Mouse (Mus musculus): Measurements from ENCODE around the gene Klhdc7b.
"Not testable (repeated sequence)": the region's sequence is repeated elsewhere in the genome, so short reads cannot be mapped to it uniquely, and the experiment has no call there.

Gene Klhdc7b

DNA sequence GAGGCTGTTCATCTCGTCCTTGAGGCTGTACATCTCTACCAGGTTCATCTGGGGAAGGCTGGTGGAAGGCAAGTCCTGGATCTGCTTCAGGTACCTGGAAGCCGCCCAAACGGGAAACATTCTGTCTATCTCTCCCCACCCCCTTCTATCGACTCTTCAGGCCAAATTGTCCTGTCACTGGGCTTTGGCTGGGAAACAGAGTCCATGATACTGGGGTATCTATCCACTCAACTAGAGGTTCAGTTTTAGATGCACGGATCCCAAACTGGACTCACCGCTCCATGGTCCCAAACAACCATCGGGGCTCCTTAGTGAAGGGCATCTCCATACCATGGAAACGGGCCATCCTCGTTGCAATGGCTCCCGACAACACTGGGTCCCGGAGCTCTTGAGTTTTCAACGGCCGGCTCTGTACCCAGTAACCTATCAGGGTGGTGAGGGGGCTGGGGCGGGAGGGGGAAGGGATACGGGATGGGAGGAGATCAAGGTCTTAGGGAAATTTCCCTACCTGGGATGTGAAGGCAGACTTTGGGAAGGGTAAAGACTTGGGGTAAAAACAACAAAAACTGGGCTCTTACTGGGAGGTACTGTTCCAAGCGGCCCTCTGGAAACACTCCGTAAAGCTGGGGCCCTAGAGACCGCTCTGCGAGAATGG is 43.5 kb downstream of the Klhdc7b start:
- DNase-seq (ENCODE audit: low spot score in 2 of 2), result no peak

- DNase-seq (ENCODE audit: low spot score in 2 of 2), result peak in 1 of 2 experiments; percentile 46
Measured at GRCm38 (mm10) chr15:89428821-89429351, 44.2 kb downstream of the Klhdc7b start.

- DNase-seq (ENCODE audit: low spot score in 2 of 2), result peak; percentile 93 to 95
Measured at GRCm38 (mm10) chr15:89429352-89430221, 44.9 kb downstream of the Klhdc7b start, which contains the start of the genes C730034F03Rik, Gm44502 and Chkb. TSS of gene C730034F03Rik (plus strand) at chr15:89429589. TSS of gene Gm44502 (minus strand) at chr15:89429696. TSS of gene Chkb (minus strand) at chr15:89429908.

- no peak for DNase-seq (ENCODE audit: low spot score in 2 of 2)
Measured at GRCm38 (mm10) chr15:89430341-89430740, 45.6 kb downstream of the Klhdc7b start.

GRCm38 (mm10) chr15:89430771-89431170 is 46.1 kb downstream of the Klhdc7b start:
- not testable (repeated sequence) for DNase-seq (ENCODE audit: low spot score in 2 of 2)

DNA sequence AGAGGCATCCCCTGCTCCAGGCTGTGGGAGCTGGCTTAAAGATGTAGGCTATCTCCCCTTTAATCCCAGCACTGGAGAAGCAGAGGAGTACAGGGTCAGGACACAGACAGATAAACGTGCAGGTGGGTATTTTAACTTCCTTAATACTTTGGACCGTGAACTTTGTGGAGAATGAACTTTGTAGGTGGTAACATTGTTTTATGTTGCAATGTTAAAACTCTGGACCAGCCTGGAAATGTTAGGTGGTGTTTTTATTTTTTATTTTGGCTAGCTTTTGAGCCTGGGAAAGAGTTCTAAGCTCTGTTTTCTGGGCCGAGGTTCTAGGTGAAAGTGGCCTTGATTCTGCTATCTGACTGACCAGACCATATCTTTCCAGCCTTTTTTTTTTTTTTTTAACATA is 46.6 kb downstream of the Klhdc7b start:
- DNase-seq (ENCODE audit: low spot score in 2 of 2), result no peak

DNA sequence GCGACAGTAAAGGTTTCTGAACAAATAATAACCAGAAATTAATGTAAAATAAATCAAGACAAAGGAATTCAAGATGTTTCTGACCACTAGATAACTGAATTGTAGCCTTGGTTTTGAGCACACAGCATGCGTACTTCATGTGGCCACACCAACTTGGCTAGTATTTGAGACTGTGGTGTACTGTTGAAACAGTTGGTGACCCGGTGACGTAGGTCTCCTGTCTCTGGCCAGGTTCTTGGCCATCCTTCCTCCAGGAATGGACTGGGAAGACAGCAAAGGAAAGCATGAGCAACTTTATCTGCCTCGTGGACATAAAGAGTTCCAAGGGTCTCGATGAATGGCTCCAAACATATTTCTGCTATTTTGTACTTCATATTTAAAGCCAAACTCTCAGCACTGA is 47.1 kb downstream of the Klhdc7b start:
- DNase-seq (ENCODE audit: low spot score in 2 of 2), result no peak

GRCm38 (mm10) chr15:89432946-89433345 is 48.2 kb downstream of the Klhdc7b start:
- DNase-seq (ENCODE audit: low spot score in 2 of 2), result no peak

GRCm38 (mm10) chr15:89434136-89434535 is 49.4 kb downstream of the Klhdc7b start:
- no peak for DNase-seq (ENCODE audit: low spot score in 2 of 2)

DNA sequence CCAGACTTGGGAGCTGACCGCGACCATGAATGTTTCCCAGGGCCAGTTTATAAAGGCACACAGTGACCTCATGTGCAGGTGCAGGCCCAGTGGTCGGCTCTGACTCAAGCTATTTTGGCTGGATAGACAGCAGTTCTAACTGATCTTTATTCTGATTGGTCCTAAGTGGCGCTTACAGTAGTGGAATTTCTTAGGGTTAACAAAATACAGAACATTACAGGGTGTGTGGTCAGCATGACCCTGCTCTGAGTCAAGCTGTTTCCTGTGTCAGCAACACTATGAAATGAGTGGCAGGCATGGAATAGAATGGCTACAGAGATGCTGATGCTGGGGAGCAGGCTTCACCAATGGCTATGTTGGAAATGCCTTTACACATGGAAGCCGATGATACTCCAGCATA is 51.2 kb downstream of the Klhdc7b start:
- no peak for DNase-seq (ENCODE audit: low spot score in 2 of 2)
